Mouse (Mus musculus): ENCODE data around the gene Tmem164.

Tmem164 gene

GRCm38 (mm10) chrX:142681616-142682141 is 473 bp downstream of the Tmem164 start:
- TF ChIP-seq GATA4 (IDR thresholded peaks at IDR 0.05; ENCODE audit: insufficient replicate concordance, low read length), result no peak

GRCm38 (mm10) chrX:142682176-142682820 is 1.1 kb downstream of the Tmem164 start:
- no peak for TF ChIP-seq GATA4 (IDR thresholded peaks at IDR 0.05; ENCODE audit: insufficient replicate concordance, low read length)

GRCm38 (mm10) chrX:142682990-142683389 is 1.8 kb downstream of the Tmem164 start:
- no peak for TF ChIP-seq GATA4 (IDR thresholded peaks at IDR 0.05; ENCODE audit: insufficient replicate concordance, low read length)

GRCm38 (mm10) chrX:142684674-142685073 is 3.5 kb downstream of the Tmem164 start:
- no peak for TF ChIP-seq GATA4 (IDR thresholded peaks at IDR 0.05; ENCODE audit: insufficient replicate concordance, low read length)

DNA sequence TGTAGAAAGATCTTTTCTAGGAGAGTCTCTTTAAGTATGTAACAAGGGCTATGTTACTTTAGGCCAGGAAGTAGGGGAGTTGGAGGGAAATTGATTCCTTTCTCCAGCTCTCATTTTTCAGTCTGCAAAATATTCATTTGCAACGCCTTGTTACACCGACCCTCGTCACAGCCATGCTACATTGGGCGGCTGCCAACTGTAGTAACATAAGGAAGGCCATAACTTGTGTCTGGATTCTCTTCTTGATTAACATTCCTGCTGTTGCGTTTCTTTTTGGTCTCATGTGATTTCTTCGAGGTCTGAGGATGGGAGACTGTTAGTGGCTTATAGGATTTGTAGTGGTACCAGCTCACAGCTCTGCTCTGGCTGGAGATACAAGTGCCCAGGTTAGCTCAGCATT is 4.5 kb downstream of the Tmem164 start:
- TF ChIP-seq GATA4 (IDR thresholded peaks at IDR 0.05; ENCODE audit: insufficient replicate concordance, low read length), result no peak

- TF ChIP-seq GATA4 (IDR thresholded peaks at IDR 0.05; ENCODE audit: insufficient replicate concordance, low read length), result no peak
These were observed 7.3 kb downstream of the Tmem164 start for GRCm38 (mm10) chrX:142688509-142688908.

GRCm38 (mm10) chrX:142693256-142693655 is 12.1 kb downstream of the Tmem164 start:
- no peak for TF ChIP-seq GATA4 (IDR thresholded peaks at IDR 0.05; ENCODE audit: insufficient replicate concordance, low read length)

DNA sequence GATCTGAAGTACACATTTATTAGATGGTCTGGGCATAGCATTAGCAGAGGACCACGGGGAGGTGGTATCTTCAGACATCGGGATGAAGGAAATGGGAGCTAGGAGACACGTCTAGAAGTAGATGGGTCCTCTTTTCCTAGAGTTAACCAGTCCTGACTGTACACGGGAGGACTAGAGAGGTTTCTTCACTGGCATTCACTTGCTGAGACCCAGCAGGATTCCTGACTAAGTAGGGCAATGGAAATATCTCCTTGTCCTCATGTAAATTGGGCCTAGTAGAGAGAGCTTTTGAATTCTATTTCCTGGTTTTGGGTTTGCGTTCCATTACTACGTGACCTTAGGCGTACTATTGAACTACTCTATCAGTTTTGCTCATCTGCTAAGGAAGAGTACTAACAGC is 13.1 kb downstream of the Tmem164 start:
- TF ChIP-seq GATA4 (IDR thresholded peaks at IDR 0.05; ENCODE audit: insufficient replicate concordance, low read length), result no peak

DNA sequence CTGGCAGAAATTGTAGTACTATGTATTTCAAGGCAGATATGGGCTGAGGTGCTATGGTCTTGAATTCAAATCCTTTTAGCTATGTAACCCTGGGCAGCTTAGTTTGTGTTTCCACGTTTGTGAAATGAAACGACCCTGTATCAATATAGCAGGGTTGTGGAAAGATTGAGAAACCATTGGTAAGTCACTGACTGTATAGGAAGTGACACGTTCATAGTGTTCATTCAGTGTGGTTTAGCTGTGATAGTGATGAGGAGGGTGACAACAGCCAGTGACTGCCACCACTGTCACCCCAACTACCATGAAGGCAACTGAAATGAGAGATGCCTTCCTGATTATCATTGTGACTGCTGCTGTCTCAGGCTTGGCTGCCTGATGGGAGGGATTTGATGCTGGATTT is 13.7 kb downstream of the Tmem164 start:
- no peak for TF ChIP-seq GATA4 (IDR thresholded peaks at IDR 0.05; ENCODE audit: insufficient replicate concordance, low read length)

DNA sequence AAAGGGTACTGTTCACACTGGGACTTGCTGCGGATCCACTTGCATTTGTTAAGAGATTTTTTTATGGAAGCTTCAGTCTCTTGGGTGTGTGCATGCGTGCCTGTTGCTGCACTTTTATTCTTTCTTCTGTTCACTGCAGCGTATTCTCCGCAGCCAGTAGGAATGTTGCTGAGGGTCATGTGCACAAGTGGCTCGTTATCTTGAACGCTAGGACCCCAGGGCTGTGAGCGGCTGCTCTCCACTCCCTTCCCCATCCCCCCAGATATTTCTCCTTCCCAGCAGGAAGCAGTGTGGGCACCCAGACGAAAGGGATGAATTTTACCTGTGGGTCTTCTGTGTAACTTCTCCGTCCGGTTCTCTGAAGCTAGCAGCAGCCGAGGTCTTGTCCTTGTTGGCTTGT is 15.6 kb downstream of the Tmem164 start:
- TF ChIP-seq GATA4 (IDR thresholded peaks at IDR 0.05; ENCODE audit: insufficient replicate concordance, low read length), result no peak

DNA sequence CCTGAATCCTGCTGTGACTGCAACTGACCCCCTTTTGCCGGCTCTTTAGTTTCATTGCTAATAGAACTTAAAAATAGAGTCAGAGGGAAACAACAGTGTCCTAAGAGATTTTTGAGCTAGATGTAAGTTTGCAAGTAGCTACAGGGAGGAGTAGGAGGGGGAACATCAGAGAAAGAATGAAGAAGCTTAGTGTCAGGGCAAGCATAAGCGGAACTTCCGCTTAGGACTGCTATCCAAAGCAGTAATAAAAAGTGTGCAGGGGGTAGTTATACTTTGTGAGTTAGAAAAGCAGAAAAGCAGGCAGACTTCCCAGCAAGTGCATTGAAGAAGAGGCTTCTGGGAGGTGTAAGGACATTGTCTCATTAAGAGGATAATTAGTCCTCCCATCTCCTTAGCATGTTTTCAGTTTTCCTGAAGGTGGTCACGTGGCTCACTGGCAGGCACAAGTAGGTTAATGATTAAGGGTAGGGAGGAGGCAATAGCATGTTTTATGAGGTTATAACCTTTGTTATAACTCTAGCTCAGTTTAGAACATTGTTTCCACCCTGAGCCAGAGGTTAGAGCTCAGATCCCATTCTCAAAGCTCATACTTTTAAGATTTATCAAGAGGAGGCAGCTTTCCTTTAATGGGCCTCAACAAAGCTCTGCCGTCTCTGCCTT is 16.5 kb downstream of the Tmem164 start:
- TF ChIP-seq GATA4 (IDR thresholded peaks at IDR 0.05; ENCODE audit: insufficient replicate concordance, low read length), result no peak

DNA sequence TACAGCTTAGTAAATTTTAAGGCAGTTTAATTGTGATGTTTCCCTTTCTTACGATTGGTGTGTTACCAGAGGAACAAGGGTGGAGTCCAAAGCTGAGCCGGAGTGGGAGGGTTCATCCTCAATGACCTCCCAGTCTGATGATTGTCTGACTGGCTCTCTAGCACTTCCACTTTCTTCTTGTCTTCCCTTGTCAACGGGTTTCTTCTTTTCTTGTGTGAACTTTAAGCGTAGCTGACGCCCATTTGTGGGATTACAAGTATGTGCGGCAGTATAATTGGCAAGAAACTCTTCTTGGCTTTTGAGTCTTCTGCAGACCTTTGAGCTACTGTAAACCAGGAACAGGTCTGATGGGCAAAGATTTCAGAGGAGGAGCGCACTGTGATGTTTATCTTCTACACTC is 17.0 kb downstream of the Tmem164 start:
- no peak for TF ChIP-seq GATA4 (IDR thresholded peaks at IDR 0.05; ENCODE audit: insufficient replicate concordance, low read length)

DNA sequence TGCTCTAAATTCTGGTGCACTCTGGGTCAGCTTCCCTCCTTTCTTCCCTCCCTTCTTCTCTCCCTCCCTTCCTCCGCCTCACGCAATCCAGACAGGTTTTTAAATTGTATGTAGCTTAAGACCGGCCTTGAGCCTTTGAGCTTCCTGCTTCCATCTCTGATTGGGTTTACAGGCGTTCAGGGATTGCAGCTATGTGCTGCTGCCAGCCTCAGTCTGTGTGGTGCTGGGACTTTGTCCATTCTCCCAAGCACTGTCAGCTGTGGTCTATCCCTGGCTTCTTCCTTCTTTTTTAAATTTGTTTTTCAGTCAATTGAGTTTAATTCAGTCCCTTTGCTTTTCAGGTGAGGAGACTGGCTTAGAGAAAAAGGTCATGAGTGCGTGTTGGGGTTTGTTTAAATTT is 20.9 kb downstream of the Tmem164 start:
- TF ChIP-seq GATA4 (IDR thresholded peaks at IDR 0.05; ENCODE audit: insufficient replicate concordance, low read length), result no peak

DNA sequence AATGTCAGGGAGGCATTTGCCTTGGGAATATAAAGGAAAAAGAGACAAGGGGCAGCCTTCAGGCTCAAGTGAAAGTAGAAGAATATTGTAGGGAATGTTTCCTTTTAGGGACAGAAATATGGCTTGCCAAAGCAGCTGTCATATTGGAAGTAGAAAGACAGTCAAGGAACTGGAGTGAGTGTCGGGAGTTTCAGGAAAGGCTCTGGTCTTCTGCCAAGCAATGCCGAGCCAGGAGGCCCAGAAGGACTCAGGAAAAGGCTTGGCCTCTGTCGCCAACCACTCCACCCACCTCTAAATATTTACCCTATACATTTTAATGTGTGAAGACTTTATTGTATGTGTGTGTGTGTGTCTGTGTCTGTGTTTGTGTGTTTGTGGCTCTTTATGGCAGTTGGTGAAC is 21.4 kb downstream of the Tmem164 start:
- no peak for TF ChIP-seq GATA4 (IDR thresholded peaks at IDR 0.05; ENCODE audit: insufficient replicate concordance, low read length)

GRCm38 (mm10) chrX:142703953-142704352 is 22.7 kb downstream of the Tmem164 start:
- TF ChIP-seq GATA4 (IDR thresholded peaks at IDR 0.05; ENCODE audit: insufficient replicate concordance, low read length), result no peak

DNA sequence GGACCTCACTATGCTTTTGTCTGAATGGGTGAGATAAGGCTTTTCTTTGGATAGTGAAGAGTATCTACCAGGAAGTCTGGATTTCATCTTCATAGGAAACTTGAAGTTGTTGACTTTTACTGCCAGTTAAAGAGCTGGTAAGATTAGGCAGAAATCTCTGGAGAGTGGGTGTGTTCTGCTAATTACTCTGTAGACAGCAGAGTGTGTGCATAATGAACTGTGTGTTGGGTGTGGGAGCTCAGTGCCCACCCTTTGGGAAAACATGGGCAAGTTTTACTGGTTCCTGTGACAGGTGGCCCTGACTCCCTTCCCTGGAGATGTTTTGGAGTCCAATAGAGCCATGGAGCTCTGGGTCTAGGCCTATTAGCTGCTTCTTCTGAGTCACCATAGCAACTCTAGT is 27.1 kb downstream of the Tmem164 start:
- no peak for TF ChIP-seq GATA4 (IDR thresholded peaks at IDR 0.05; ENCODE audit: insufficient replicate concordance, low read length)

DNA sequence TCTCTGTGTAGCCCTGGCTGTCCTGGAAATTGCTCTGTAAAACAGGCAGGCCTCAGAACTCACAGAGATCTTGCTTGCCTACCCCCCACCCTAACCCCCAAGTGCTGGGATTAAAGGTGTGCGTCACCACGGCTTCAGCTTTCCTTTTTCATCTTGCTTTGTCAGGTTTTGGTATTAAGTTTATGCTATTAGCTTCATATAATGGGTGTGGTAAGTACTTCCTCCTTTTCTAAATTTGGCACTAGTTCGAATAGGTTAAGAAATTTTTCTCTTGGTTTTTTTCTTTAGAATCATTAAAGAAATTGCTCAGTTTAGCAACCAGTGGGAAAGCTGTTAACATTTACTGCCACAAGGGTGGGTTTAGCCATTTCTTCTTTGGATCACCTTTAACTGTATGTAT is 34.8 kb downstream of the Tmem164 start:
- no peak for TF ChIP-seq GATA4 (IDR thresholded peaks at IDR 0.05; ENCODE audit: insufficient replicate concordance, low read length)
